Mouse (Mus musculus) E14TG2a.4 (cell line): ENCODE results near the gene Cyp11a1.

Experiments used
- CTCF ChIP-seq: conservative IDR thresholded peaks from 2 replicates; pipeline ENCODE4 v1.5.1; 2014; ENCODE audit warnings: low read length
- POU5F1 ChIP-seq: IDR thresholded peaks from 2 replicates; pipeline ENCODE4 v1.6.1; 2014; ENCODE audit warnings: low read length, borderline replicate concordance

GRCm38 (mm10) chr9:58016962-58017361 is 10.8 kb downstream of the Cyp11a1 start:
- no peak for TF ChIP-seq CTCF
- TF ChIP-seq POU5F1 = no peak
